7 mouse cellular contexts compared by ENCODE assay signal in genomic region chr7:35333692-35334526, GRCm38 (mm10). TPM values are rescaled to one million over a fixed set of nuclear protein-coding genes. Genes with fewer than 3 reads are reported as not detected.
DNase-seq lines count a peak whose midpoint lies in the region; ATAC-seq and TF ChIP-seq lines count a peak whose summit lies in the region.

Rhpn2 (plus strand) TSS chr7:35334170.

- no peaks in the 10 kb centered on the region for H3K36me3 ChIP-seq in embryonic facial prominence, embryonic 10.5 days (replicated peaks)
- H3K36me3 ChIP-seq in intestine, postnatal 0 days (ENCODE audit: control insufficient read depth, insufficient read depth) = no peaks in the 10 kb centered on the region
- H3K36me3 ChIP-seq in midbrain, embryonic 12.5 days = no peaks in the 10 kb centered on the region
- H3K36me3 ChIP-seq in small intestine, adult 2 months (ENCODE audit: control insufficient read depth, insufficient read depth, low read length) = no peaks in the 10 kb centered on the region

- TF ChIP-seq CTCF in intestine, postnatal 0 days (IDR thresholded peaks at IDR 0.05; ENCODE audit: low read depth) = 0 out of 2 replicates have a peak, but pooled peaks have one; percentile 22
- no peak for TF ChIP-seq CTCF in small intestine, adult 2 months (IDR thresholded peaks at IDR 0.05; ENCODE audit: extremely low read depth, insufficient read length, insufficient replicate concordance, low read depth, low read length)

- peaks cover 28% of the 10 kb centered on the region for H3K4me1 ChIP-seq in embryonic facial prominence, embryonic 10.5 days
- H3K4me1 ChIP-seq in intestine, postnatal 0 days (replicated peaks; ENCODE audit: control insufficient read depth, insufficient read depth, low read length) = 0 out of 2 replicates have a peak, but pooled peaks cover 5% of the 10 kb centered on the region
- H3K4me1 ChIP-seq in midbrain, embryonic 12.5 days = peaks cover 21% of the 10 kb centered on the region
- peaks cover 11% of the 10 kb centered on the region; the same call in 1 of the 2 replicates for H3K4me1 ChIP-seq in small intestine, adult 2 months (ENCODE audit: control insufficient read depth, insufficient read depth, insufficient read length, low read length)

- peak; percentile 100 for DNase-seq in adrenal gland, postnatal 10 days
- DNase-seq in embryonic facial prominence, embryonic 10.5 days (ENCODE audit: low spot score) = peak; percentile 100
- peak; percentile 87 for DNase-seq in gonadal fat pad, adult 2 months (ENCODE audit: low read depth)
- peak; percentile 99 for DNase-seq in left cerebral cortex, postnatal 4 days

- peak within 1 kb of the TSS; percentile 79 for H3K4me3 ChIP-seq in embryonic facial prominence, embryonic 10.5 days
- peak within 1 kb of the TSS; percentile 93 for H3K4me3 ChIP-seq in intestine, postnatal 0 days (ENCODE audit: low read depth, low read length)
- peak within 1 kb of the TSS; percentile 62 for H3K4me3 ChIP-seq in midbrain, embryonic 12.5 days
- peak within 1 kb of the TSS; percentile 98 for H3K4me3 ChIP-seq in small intestine, adult 2 months (ENCODE audit: low read depth, low read length)

- H3K4me2 ChIP-seq in intestine, postnatal 0 days (replicated peaks; ENCODE audit: low read depth) = peak within 1 kb of the TSS; percentile 82
- H3K4me2 ChIP-seq in midbrain, embryonic 12.5 days (replicated peaks) = peak within 1 kb of the TSS; percentile 100

- no peaks in the 10 kb centered on the region for H3K9me3 ChIP-seq in embryonic facial prominence, embryonic 10.5 days
- H3K9me3 ChIP-seq in intestine, postnatal 0 days (ENCODE audit: control insufficient read depth) = no peaks in the 10 kb centered on the region
- no peaks in the 10 kb centered on the region for H3K9me3 ChIP-seq in midbrain, embryonic 12.5 days

- intact Hi-C loops in left cerebral cortex, postnatal 4 days (cut with DNase I) = no loop called here

- peak; percentile 98 for TF ChIP-seq POLR2A in small intestine, adult 2 months (IDR thresholded peaks at IDR 0.05; ENCODE audit: low read depth, low read length)

- ATAC-seq in intestine, postnatal 0 days = peak; percentile 92
- peak; percentile 98 for ATAC-seq in midbrain, embryonic 12.5 days (ENCODE audit: low FRiP score, low read depth)

- peak within 1 kb of the TSS; percentile 68 for H3K27ac ChIP-seq in embryonic facial prominence, embryonic 10.5 days (replicated peaks)
- H3K27ac ChIP-seq in intestine, postnatal 0 days (ENCODE audit: low read depth, low read length) = peak within 1 kb of the TSS; percentile 95
- no peak within 1 kb of the TSS for H3K27ac ChIP-seq in midbrain, embryonic 12.5 days (replicated peaks)
- peak within 1 kb of the TSS; percentile 94 for H3K27ac ChIP-seq in small intestine, adult 2 months (ENCODE audit: insufficient read depth, low read depth, low read length)

- peaks cover 54% of the 10 kb centered on the region for H3K27me3 ChIP-seq in embryonic facial prominence, embryonic 10.5 days (replicated peaks; ENCODE audit: low read depth, poor library complexity, severe bottlenecking)
- no peaks in the 10 kb centered on the region for H3K27me3 ChIP-seq in intestine, postnatal 0 days (replicated peaks; ENCODE audit: control insufficient read depth, insufficient read depth, low read length)
- peaks cover 54% of the 10 kb centered on the region for H3K27me3 ChIP-seq in midbrain, embryonic 12.5 days
- H3K27me3 ChIP-seq in small intestine, adult 2 months (ENCODE audit: control insufficient read depth, insufficient read depth, low read length) = no peaks in the 10 kb centered on the region

- under 1% methylated on average over 52 of the region's 52 CpGs for WGBS in embryonic facial prominence, embryonic 10.5 days
- under 1% methylated on average over 49 of the region's 52 CpGs for WGBS in intestine, postnatal 0 days
- under 1% methylated on average over 48 of the region's 52 CpGs for WGBS in midbrain, embryonic 12.5 days
- WGBS in small intestine, adult 2 months = under 1% methylated on average over 51 of the region's 52 CpGs

- H3K9ac ChIP-seq in intestine, postnatal 0 days (ENCODE audit: low read depth, low read length) = peak within 1 kb of the TSS; percentile 91
- peak within 1 kb of the TSS; percentile 57 for H3K9ac ChIP-seq in midbrain, embryonic 12.5 days (replicated peaks)

RNA-seq across cellular contexts. Expression of gene Rhpn2, which starts in this region (rescaled TPM):
- 1 to 10 TPM; 4.2 to 4.5 TPM for total RNA-seq in adrenal gland, postnatal 10 days (2021)
- polyA plus RNA-seq in embryonic facial prominence, embryonic 10.5 days (2016; fragmentation: Nextera tagmentation; extraction: Ambion mirVana) = 5.2 and 5.5 TPM in 2 replicates
- polyA plus RNA-seq in gonadal fat pad, adult 2 months (2012; rRNA removed) = 7.2 and 7.4 TPM in 2 replicates
- 63.3 and 75.0 TPM in 2 replicates for polyA plus RNA-seq in intestine, postnatal 0 days (2015; fragmentation: Nextera tagmentation; extraction: Ambion mirVana)
- total RNA-seq in left cerebral cortex, postnatal 4 days (2021) = 1 to 10 TPM; 1.6 to 2.0 TPM
- 1.4 and 1.5 TPM in 2 replicates for polyA plus RNA-seq in midbrain, embryonic 12.5 days (2016; fragmentation: Nextera tagmentation; extraction: Ambion mirVana)
- polyA plus RNA-seq in small intestine, adult 2 months (2012; rRNA removed) = 14.6 and 46.0 TPM in 2 replicates
